Mouse (Mus musculus): ENCODE measurements around the gene Ssmem1. TPM values are rescaled to one million over a fixed set of nuclear protein-coding genes. Genes with fewer than 3 reads are reported as not detected.

Ssmem1 gene
- polyA plus RNA-seq, 1 experiment from 2014 or later: 0.21 TPM

GRCm38 (mm10) chr6:30535340-30535739, 25.7 kb downstream of the Ssmem1 start:
- WGBS: 43% methylated on average over 3 of the region's 3 CpGs
- ATAC-seq (ENCODE audit: low FRiP score): no peak
- Histone ChIP-seq H3K9ac (no peak overlapping the region), H3K4me1 (no peaks in the 10 kb centered on the region), H3K27ac (no peak overlapping the region), H3K4me3 (no peak overlapping the region), H3K4me2 (replicated peaks) (no peak overlapping the region), H3K27me3 (no peaks in the 10 kb centered on the region), H3K36me3 (no peaks in the 10 kb centered on the region), H3K9me3 (replicated peaks) (no peaks in the 10 kb centered on the region)

DNA sequence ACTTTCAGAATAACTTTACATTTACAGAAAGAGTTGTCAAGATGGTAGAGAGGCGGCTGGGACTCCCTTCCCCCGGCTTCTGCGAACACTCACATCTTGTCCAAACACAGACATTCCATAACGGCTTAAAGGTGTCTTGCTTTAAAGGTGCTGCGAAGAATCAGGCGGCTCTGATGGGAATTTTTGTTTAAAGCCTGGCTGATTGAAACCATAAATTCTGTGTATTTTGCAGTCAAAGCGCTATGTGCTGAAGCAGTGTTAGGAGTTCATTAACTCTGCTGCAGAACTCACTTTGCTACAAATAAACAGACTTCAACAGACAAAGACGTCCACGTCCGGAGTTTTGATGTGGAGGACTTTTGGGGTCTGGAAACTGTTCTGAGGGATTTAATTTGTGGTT, 28.6 kb downstream of the Ssmem1 start:
- no peak for ATAC-seq (ENCODE audit: low FRiP score)
- Histone ChIP-seq H3K4me2 (replicated peaks) (no peak overlapping the region), H3K4me1 (0 out of 2 replicates have a peak, but pooled peaks cover 3% of the 10 kb centered on the region), H3K4me3 (no peak overlapping the region), H3K9me3 (replicated peaks) (no peaks in the 10 kb centered on the region), H3K27me3 (no peaks in the 10 kb centered on the region), H3K9ac (no peak overlapping the region), H3K27ac (no peak overlapping the region), H3K36me3 (no peaks in the 10 kb centered on the region)
- 70% methylated on average over 10 of the region's 10 CpGs for WGBS

GRCm38 (mm10) chr6:30538800-30539199, 29.2 kb downstream of the Ssmem1 start:
- H3K4me2 ChIP-seq (replicated peaks): no peak overlapping the region
- H3K4me1 ChIP-seq: 0 out of 2 replicates have a peak, but pooled peaks cover 3% of the 10 kb centered on the region
- H3K36me3 ChIP-seq: no peaks in the 10 kb centered on the region
- no peak overlapping the region for H3K4me3 ChIP-seq
- H3K9ac ChIP-seq: no peak overlapping the region
- no peaks in the 10 kb centered on the region for H3K27me3 ChIP-seq
- 72% methylated on average over 5 of the region's 5 CpGs for WGBS
- ATAC-seq (ENCODE audit: low FRiP score): no peak
- H3K9me3 ChIP-seq (replicated peaks): no peaks in the 10 kb centered on the region
- no peak overlapping the region for H3K27ac ChIP-seq

GRCm38 (mm10) chr6:30541009-30541799, 31.6 kb downstream of the Ssmem1 start, which contains the start of gene Cpa2:
Gene Cpa2, plus strand, starts transcription at chr6:30541582.
- no peak within 1 kb of the TSS for H3K9ac ChIP-seq
- H3K9me3 ChIP-seq (replicated peaks): no peaks in the 10 kb centered on the region
- WGBS: 67% methylated on average over 11 of the region's 11 CpGs
- H3K4me3 ChIP-seq: no peak within 1 kb of the TSS
- no peaks in the 10 kb centered on the region for H3K27me3 ChIP-seq
- H3K4me1 ChIP-seq: peaks cover 15% of the 10 kb centered on the region
- H3K4me2 ChIP-seq (replicated peaks): no peak within 1 kb of the TSS
- ATAC-seq (ENCODE audit: low FRiP score): no peak
- H3K36me3 ChIP-seq: no peaks in the 10 kb centered on the region
- H3K27ac ChIP-seq: no peak within 1 kb of the TSS

GRCm38 (mm10) chr6:30542277-30542676, 32.6 kb downstream of the Ssmem1 start:
- 72% methylated on average over 6 of the region's 6 CpGs for WGBS
- H3K27me3 ChIP-seq: no peaks in the 10 kb centered on the region
- no peak for ATAC-seq (ENCODE audit: low FRiP score)

GRCm38 (mm10) chr6:30543077-30543476, 33.4 kb downstream of the Ssmem1 start:
- Histone ChIP-seq H3K4me1 (peaks cover 29% of the 10 kb centered on the region), H3K36me3 (no peaks in the 10 kb centered on the region), H3K4me2 (replicated peaks) (no peak overlapping the region), H3K27ac (no peak overlapping the region), H3K9me3 (replicated peaks) (no peaks in the 10 kb centered on the region), H3K9ac (no peak overlapping the region), H3K27me3 (no peaks in the 10 kb centered on the region), H3K4me3 (no peak overlapping the region)
- 65% methylated on average over 12 of the region's 12 CpGs for WGBS
- no peak for ATAC-seq (ENCODE audit: low FRiP score)

More at GRCm38 (mm10) chr6:30542277-30542676, 32.6 kb downstream of the Ssmem1 start:
- Histone ChIP-seq H3K27ac (no peak overlapping the region), H3K36me3 (no peaks in the 10 kb centered on the region), H3K4me3 (no peak overlapping the region), H3K9me3 (replicated peaks) (no peaks in the 10 kb centered on the region), H3K9ac (no peak overlapping the region), H3K4me1 (peaks cover 22% of the 10 kb centered on the region), H3K4me2 (replicated peaks) (no peak overlapping the region)

- Histone ChIP-seq H3K9me3 (replicated peaks) (no peaks in the 10 kb centered on the region), H3K4me2 (replicated peaks) (no peak overlapping the region), H3K36me3 (no peaks in the 10 kb centered on the region), H3K4me1 (peaks cover 30% of the 10 kb centered on the region), H3K9ac (no peak overlapping the region), H3K27ac (no peak overlapping the region), H3K4me3 (no peak overlapping the region), H3K27me3 (no peaks in the 10 kb centered on the region)
- 43% methylated on average over 8 of the region's 8 CpGs for WGBS
- no peak for ATAC-seq (ENCODE audit: low FRiP score)
Measured at GRCm38 (mm10) chr6:30543851-30544250, 34.2 kb downstream of the Ssmem1 start.

DNA sequence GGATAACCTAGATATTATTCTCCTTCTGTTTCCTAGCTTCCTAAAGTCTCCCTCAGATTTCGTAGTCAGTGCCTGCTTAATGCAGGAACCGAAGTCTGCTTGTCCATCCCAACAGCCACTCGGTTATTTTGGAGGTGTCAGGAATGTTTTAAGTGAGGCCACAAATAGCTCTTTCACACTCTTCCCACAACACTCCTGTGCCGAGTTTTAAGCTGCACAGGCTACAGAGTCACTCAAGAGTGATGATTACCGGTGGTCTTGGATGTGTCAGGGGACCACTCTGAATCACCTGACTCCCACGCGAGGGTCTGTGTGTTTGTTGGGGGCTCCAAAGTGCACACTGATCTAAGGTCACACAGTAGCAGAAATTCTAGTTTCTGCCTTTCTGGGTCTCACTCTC, 36.0 kb downstream of the Ssmem1 start:
- H3K4me3 ChIP-seq: no peak overlapping the region
- H3K27ac ChIP-seq: peak overlapping the region; percentile 94; the same call in 1 of the 2 replicates
- no peak overlapping the region for H3K4me2 ChIP-seq (replicated peaks)
- 83% methylated on average over 7 of the region's 7 CpGs for WGBS
- no peaks in the 10 kb centered on the region for H3K9me3 ChIP-seq (replicated peaks)
- peaks cover 39% of the 10 kb centered on the region for H3K4me1 ChIP-seq
- no peaks in the 10 kb centered on the region for H3K27me3 ChIP-seq
- H3K36me3 ChIP-seq: no peaks in the 10 kb centered on the region
- H3K9ac ChIP-seq: no peak overlapping the region
- no peak for ATAC-seq (ENCODE audit: low FRiP score)

DNA sequence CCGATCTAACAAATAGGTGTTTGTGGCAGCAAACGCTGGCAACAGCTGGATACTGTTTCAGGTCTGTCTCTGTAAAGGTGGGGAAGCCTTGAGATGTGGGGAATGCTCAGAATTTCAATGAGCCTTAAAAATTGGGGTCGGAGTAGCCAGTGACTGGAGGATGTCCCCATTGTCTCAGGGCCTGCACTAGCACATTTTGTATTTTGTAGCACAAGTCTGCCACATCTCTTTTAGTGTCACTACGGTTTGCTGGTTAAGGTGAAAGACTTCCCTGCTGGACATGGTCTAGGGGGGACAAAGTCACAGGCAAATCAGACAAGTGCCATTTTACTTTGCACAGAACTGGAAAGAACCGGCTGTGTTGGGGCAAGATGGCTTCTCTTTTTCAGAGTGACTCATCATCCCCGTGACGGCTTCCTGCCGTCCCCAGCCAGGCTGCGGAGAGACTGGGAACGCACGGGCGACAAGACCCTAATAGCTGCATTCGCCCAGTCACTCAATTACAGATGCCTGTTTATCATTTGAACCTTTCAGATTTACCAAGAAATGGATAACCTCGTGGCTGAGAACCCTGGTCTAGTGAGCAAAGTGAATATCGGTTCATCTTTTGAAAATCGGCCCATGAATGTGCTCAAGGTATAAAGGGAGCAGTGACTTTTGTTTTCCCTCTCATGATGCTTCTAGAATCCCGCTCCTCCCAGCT, 37.1 kb downstream of the Ssmem1 start:
- Histone ChIP-seq H3K4me3 (peak overlapping the region; percentile 15; the same call in 1 of the 2 replicates), H3K9ac (peak overlapping the region; percentile 50; the same call in 1 of the 2 replicates), H3K27ac (peak overlapping the region; percentile 94), H3K4me2 (replicated peaks) (peak overlapping the region; percentile 41), H3K27me3 (no peaks in the 10 kb centered on the region), H3K9me3 (replicated peaks) (no peaks in the 10 kb centered on the region), H3K4me1 (peaks cover 40% of the 10 kb centered on the region), H3K36me3 (no peaks in the 10 kb centered on the region)
- 8% methylated on average over 17 of the region's 17 CpGs for WGBS
- peak; percentile 63 for ATAC-seq (ENCODE audit: low FRiP score)

- Histone ChIP-seq H3K27ac (peak overlapping the region; percentile 94), H3K36me3 (no peaks in the 10 kb centered on the region), H3K4me3 (peak overlapping the region; percentile 15; the same call in 1 of the 2 replicates), H3K4me1 (peaks cover 45% of the 10 kb centered on the region), H3K9ac (0 out of 2 replicates have a peak overlapping the region, but pooled peaks have one; percentile 50), H3K27me3 (no peaks in the 10 kb centered on the region), H3K9me3 (replicated peaks) (no peaks in the 10 kb centered on the region), H3K4me2 (replicated peaks) (peak overlapping the region; percentile 41)
- 0% methylated on average over 14 of the region's 17 CpGs for WGBS
- no peak for ATAC-seq (ENCODE audit: low FRiP score)
Measured at GRCm38 (mm10) chr6:30547274-30547645, 37.6 kb downstream of the Ssmem1 start.

DNA sequence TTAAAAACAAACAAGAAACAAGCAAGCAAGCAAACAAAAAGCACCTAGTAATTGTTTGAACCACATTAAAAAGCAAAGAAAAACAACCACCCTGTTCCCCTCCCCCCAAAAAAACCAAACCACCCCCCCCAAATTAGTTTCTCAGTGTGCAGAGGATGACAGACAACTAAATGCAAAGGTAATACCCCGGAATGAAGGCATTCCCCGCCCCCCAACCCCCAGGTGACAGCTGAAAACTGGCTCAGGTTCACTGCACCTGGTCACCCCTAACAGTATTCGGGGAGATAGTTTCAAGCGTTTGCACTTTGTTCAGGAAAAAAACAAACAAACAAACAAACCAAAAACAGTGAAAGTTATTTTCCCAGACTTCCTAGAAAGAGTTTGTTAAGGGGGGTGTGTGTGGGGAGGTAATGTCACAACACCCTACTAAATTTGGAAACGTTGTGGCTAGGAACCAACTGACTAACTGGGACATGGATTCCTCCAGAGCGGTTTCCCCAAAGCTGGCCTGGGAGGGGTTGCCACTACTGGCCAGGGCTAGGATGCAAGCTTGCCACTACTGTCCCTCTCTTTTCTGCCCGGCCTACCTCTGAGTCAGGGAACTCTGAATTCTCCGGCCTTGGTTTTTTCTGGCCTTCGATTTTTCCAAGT, 38.1 kb downstream of the Ssmem1 start:
- ATAC-seq (ENCODE audit: low FRiP score): no peak
- no peaks in the 10 kb centered on the region for H3K27me3 ChIP-seq
- WGBS: 13% methylated on average over 9 of the region's 9 CpGs
- H3K36me3 ChIP-seq: no peaks in the 10 kb centered on the region
- H3K4me3 ChIP-seq: no peak overlapping the region
- H3K9ac ChIP-seq: no peak overlapping the region
- no peaks in the 10 kb centered on the region for H3K9me3 ChIP-seq (replicated peaks)
- peaks cover 50% of the 10 kb centered on the region for H3K4me1 ChIP-seq
- H3K4me2 ChIP-seq (replicated peaks): peak overlapping the region; percentile 41
- peak overlapping the region; percentile 94 for H3K27ac ChIP-seq

DNA sequence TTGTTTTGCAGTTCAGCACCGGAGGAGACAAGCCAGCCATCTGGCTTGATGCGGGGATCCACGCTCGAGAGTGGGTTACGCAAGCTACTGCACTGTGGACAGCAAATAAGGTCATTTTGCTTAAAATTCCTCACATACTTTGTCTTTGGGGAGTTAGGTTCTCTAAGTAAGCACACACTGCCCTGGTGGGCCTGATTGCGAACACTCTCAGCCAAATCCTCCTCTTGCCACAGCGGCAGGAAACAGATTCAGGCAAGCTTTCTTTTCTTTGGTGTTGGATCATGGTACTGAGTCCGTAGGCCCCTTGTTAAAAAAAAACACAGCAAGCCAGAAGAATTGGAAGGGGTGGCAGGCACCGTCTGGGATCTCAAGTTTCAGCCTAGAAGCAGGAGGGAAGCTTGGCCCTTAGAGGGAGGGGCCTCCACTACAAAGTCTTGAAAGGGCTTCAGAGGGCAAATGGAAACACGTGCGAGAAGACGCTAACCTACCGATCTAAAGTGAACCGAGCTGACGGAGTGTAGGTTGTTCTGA, 39.6 kb downstream of the Ssmem1 start:
- H3K9ac ChIP-seq: 0 out of 2 replicates have a peak overlapping the region, but pooled peaks have one; percentile 8

More for the DNA sequence above, 39.6 kb downstream of the Ssmem1 start:
- H3K27me3 ChIP-seq: no peaks in the 10 kb centered on the region
- no peak overlapping the region for H3K4me3 ChIP-seq
- WGBS: 10% methylated on average over 15 of the region's 15 CpGs
- peaks cover 56% of the 10 kb centered on the region for H3K4me1 ChIP-seq
- no peaks in the 10 kb centered on the region for H3K9me3 ChIP-seq (replicated peaks)
- peak overlapping the region; percentile 23; the same call in 1 of the 2 replicates for H3K4me2 ChIP-seq (replicated peaks)
- ATAC-seq (ENCODE audit: low FRiP score): no peak
- no peaks in the 10 kb centered on the region for H3K36me3 ChIP-seq
- H3K27ac ChIP-seq: peak overlapping the region; percentile 94
